Mouse (Mus musculus): ENCODE measurements around the gene Cdh4.
A peak's percentile ranks its signal among the peaks of the same experiment; 100 is the strongest.

Cdh4 gene

GRCm38 (mm10) chr2:179467839-179468445 lies 25.7 kb downstream of the Cdh4 start:
- no peak for DNase-seq (ENCODE audit: low spot score in 2 of 2)

GRCm38 (mm10) chr2:179476622-179477021 lies 34.4 kb downstream of the Cdh4 start:
- DNase-seq (ENCODE audit: low spot score in 2 of 2): no peak

- no peak for DNase-seq (ENCODE audit: low spot score in 2 of 2)
Observed at GRCm38 (mm10) chr2:179480800-179481200, 38.6 kb downstream of the Cdh4 start.

DNA sequence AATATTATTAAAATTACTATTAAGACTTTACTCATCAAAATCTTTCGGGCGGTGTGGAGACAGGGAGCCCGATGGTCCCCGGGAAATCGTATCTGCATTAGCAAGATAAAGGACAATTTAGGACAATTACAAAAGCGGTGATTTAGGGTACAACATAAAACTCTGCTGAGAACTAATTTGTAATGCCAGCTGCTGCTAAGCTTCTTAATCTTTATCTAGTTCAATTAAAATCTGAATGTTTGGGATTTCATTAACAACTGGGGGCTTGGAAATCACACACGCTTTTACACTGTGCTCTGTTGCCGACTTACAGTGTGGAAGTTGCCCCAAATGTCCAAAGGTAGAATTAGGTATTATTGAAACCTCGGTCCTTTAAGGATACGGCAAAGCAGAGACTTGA lies 39.1 kb downstream of the Cdh4 start:
- DNase-seq (ENCODE audit: low spot score in 2 of 2): no peak

- DNase-seq (ENCODE audit: low spot score in 2 of 2): no peak
Observed at GRCm38 (mm10) chr2:179488526-179489139, 46.4 kb downstream of the Cdh4 start.

- no peak for DNase-seq (ENCODE audit: low spot score in 2 of 2)
Observed at GRCm38 (mm10) chr2:179491891-179492290, 49.7 kb downstream of the Cdh4 start.

DNA sequence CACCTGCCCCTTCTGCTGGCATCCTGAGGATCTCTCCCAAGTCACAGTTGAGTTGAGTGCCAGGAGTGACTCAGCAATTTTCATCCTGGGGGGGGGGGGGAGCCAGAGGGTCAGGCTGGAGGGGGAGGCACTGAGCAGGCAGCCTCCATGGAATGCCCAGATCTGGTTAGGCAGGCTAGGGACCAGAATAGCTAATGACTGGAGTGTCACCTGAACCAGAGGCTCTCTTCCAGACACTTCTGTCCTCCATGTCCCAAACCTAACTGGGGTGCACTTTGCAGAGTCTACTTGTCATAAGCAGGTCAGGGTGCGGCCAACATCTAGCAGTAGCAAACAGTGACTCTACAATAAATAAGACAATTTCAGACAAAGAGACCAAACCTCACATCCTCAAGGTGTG lies 52.0 kb downstream of the Cdh4 start:
- no peak for DNase-seq (ENCODE audit: low spot score in 2 of 2)

DNA sequence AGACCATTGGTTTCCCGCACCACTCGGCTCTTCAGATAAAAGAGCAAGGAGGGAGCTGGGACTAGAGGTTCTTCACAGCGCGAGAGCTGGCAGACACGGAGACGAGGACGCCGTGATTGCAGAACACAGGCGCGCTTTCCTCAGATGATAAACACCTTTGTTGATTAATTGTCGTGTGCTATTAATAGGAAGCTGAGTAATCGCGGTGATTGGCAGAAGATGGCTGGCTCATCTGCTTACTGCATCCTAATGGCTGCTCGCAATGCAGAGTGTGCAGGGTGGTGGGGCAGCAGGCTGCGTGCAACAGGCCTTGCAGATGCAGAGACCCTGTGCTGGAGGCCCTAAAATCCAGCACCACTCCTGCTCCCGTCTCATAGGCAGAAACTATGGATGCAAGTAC lies 68.2 kb downstream of the Cdh4 start:
- peak in 1 of 2 experiments; percentile 34 for DNase-seq (ENCODE audit: low spot score in 2 of 2)

- no peak for DNase-seq (ENCODE audit: low spot score in 2 of 2)
Observed at GRCm38 (mm10) chr2:179516559-179516958, 74.3 kb downstream of the Cdh4 start.

- no peak for DNase-seq (ENCODE audit: low spot score in 2 of 2)
Observed at GRCm38 (mm10) chr2:179518456-179519032, 76.3 kb downstream of the Cdh4 start.

DNA sequence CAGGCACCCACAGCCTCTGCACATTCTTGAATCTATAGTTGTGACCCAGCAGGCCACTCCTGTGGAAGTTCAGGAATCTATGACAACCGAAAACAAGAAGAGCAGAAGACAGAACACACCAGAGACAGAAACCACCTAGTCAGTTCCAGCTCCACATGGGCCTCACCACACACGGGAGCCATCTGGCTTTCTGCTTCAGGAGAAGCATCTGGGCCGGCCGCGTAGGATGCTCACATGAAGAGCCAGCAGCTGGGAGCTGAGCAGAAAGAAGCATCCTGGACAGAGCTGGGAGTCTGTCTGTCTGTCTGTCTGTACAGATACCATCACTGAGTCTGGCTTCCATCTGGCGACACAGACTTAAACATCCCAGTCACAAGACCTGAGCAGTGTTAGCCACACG lies 76.9 kb downstream of the Cdh4 start:
- peak; percentile 39 to 48 for DNase-seq (ENCODE audit: low spot score in 2 of 2)

DNA sequence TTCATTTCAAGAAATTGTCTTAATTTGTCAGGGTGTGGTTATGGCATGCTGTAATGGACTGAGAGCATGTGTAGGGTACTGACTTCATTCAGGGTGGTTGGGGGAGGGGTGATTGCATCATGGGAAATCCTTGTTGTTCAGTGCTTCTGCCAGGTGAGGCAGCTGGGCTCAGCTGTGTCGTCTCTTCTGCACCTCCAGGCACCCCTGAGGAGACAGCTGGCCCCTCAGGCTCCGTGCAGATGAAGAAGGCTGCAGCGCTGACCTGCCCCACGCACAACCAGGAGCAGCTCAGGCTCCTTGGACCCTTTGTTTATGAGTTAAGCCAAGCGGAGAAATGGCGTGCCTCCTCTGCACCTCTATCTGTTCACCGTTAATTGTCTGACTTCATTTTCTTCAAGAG lies 77.7 kb downstream of the Cdh4 start:
- no peak for DNase-seq (ENCODE audit: low spot score in 2 of 2)

DNA sequence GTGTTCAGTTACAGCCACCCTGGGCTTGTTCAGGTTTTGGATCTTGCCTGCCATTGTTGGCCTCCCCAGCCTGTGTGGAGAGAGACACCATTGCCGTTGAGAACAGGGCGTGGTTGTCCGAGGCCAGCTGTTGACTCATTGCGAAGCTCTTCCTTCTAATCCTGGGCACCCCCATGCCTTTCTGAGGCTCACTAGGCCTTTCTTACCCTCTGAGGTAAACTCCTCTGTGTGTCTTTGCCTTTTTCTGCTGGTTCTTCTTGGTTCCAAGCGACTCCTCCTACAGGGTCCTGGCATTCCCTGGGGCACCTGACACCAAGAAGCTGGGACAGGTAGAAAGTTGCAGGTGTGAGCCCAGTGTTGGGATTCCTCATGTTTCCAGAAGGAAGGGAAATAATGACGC lies 78.7 kb downstream of the Cdh4 start:
- DNase-seq (ENCODE audit: low spot score in 2 of 2): no peak

DNA sequence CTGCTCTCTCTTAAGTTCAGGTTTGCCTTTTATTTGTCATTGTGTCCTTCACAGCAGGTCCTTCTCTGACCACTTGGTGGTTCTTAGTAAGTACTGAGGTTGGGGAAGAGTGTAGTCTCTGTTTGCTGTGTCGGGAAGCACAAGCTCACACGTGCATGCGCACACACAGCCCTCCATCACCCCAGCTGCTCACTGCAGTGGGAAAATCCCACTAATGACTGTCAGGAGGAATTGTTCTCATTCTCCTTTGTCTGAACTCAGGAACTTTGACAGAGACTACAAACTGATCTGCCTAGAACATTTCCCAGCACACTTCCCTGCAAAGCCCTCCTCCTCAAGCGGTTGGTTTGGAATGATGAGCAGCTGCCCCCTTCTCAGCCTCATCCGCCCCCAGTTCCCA lies 79.2 kb downstream of the Cdh4 start:
- DNase-seq (ENCODE audit: low spot score in 2 of 2): no peak

DNA sequence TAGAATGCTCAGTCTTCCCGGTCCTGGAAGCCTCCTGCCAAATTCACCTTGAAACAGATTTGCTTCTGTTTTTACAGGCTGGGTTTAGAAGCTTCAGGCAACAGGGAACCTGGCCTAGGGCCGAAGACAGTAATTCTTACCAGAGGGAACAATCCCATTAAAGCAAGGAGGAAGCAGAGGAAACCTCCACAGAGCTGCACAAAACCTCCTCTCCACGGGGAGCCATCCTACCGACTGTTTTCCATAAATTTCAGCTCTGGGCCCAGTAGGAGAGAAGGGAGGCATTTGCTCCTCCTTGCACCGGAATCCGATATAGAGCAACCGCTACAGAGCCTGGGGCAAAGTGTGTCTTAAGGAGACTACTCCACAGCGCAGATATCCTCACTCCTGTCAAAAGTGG lies 79.9 kb downstream of the Cdh4 start:
- no peak for DNase-seq (ENCODE audit: low spot score in 2 of 2)

GRCm38 (mm10) chr2:179526976-179527375 lies 84.7 kb downstream of the Cdh4 start:
- DNase-seq (ENCODE audit: low spot score in 2 of 2): no peak

GRCm38 (mm10) chr2:179530436-179531040 lies 88.3 kb downstream of the Cdh4 start:
- DNase-seq (ENCODE audit: low spot score in 2 of 2): no peak

DNA sequence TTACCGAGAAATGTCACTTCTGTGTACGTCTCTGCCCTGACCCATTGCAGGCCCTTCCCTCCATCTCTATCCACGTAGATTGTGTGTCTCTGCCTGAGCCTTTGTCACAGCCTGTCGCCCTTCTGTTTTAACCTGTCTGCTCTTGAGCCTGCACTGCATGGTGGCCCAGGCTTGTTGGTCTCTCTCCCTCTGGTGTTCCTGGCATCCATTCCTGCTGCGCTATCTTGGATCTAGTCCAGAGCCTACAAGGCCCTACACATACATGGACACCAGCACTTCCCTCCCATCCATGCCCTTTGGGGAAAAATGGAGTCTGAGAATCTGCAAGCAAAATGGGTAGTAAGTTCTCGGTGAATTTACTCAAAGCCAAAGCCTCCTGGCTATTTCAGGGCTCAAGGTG lies 91.0 kb downstream of the Cdh4 start:
- DNase-seq (ENCODE audit: low spot score in 2 of 2): no peak

DNA sequence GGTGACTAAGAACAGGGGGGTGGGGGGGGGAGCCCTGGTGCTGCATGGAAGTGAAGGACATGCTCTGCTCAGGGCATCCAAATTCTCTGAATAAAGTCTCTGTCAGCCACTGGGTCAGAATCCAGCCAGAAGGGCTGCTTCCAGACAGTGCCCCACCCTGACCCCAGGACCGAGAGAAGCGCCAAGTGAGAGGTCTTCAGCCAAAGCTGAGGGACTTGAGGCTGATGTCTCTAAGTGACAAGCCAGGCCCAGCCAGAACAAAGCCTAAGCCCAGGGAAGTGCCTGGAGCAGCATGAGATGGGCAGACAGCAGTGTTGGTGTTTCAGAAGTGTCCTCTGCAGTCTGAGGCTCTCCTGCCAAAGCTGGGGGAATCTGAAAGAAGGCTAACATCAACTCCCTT lies 91.7 kb downstream of the Cdh4 start:
- DNase-seq (ENCODE audit: low spot score in 2 of 2): no peak

- no peak for DNase-seq (ENCODE audit: low spot score in 2 of 2)
Observed at GRCm38 (mm10) chr2:179535204-179535603, 93.0 kb downstream of the Cdh4 start.

GRCm38 (mm10) chr2:179536762-179537161 lies 94.5 kb downstream of the Cdh4 start:
- DNase-seq (ENCODE audit: low spot score in 2 of 2): no peak

- peak; percentile 85 to 88 for DNase-seq (ENCODE audit: low spot score in 2 of 2)
Observed at GRCm38 (mm10) chr2:179537390-179537789, 95.2 kb downstream of the Cdh4 start.

- no peak for DNase-seq (ENCODE audit: low spot score in 2 of 2)
Observed at GRCm38 (mm10) chr2:179537800-179538450, 95.7 kb downstream of the Cdh4 start.

Measured in right cerebral cortex, postnatal 10 days (tissue).